In the genomic region with DNA sequence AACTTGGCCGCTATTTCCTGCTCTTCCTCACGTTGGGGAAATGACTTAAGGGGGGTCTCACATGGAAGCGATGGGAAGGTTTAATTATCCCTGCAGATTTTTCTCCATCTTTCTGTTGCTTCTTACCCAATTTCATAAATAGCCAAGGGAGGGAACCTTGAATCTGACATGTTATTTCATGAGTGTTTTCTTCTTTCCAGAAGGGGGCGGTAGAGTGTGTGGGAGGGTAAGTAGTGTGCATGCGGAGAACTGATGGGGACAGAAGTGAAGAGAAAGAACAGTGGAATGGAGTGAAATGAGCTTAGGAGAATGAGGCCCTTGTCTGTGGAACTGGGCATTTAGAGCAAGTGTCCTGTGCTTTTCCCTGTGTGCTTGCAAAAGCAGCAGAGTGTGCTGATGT, we compare ENCODE assay signal across 1 mouse cellular context.
TF ChIP-seq lines count a peak whose summit lies in the region.

No protein-coding gene starts in this region.

TF ChIP-seq in CH12.LX, 34 proteins besides CTCF, POLR2A, EP300 and RAD21:
- TF ChIP-seq SMC3 (IDR thresholded peaks at IDR 0.05; ENCODE audit: low read depth, low read length) (peak; percentile 46), ZC3H11A (IDR thresholded peaks at IDR 0.05; ENCODE audit: low read depth, low read length) (no peak)
